Mouse (Mus musculus) liver, embryonic 14.5 days (tissue): Measurements from ENCODE around the gene Il27.

Experiments
- CTCF ChIP-seq: IDR thresholded peaks from 2 replicates; pipeline ENCODE4 v1.5.1; 2016; ENCODE audit warnings: antibody characterized with exemption, low read depth, control low read depth
- EP300 ChIP-seq: IDR thresholded peaks from 2 replicates; pipeline ENCODE4 v1.6.1; 2016; ENCODE audit warnings: antibody characterized with exemption, low read depth

GRCm38 (mm10) chr7:126581661-126582060 lies 13.1 kb downstream of the Il27 start:
- TF ChIP-seq CTCF (no peak), EP300 (no peak)
